Mouse (Mus musculus) testis, postnatal 14 days (tissue): ENCODE data around the gene Fbxl4.

Source experiments
- DNase-seq: peaks from one replicate; pipeline ENCODE4 v3.0.0; 2021; ENCODE audit warnings: low spot score

Gene Fbxl4

GRCm38 (mm10) chr4:22477711-22478230, 120.4 kb downstream of the Fbxl4 start:
- DNase-seq = no peak

GRCm38 (mm10) chr4:22478488-22479367, 121.4 kb downstream of the Fbxl4 start:
- DNase-seq = no peak

GRCm38 (mm10) chr4:22479368-22480090, 122.2 kb downstream of the Fbxl4 start:
- DNase-seq = no peak

GRCm38 (mm10) chr4:22480091-22480857, 122.9 kb downstream of the Fbxl4 start:
- DNase-seq = no peak

- DNase-seq = no peak
These were observed 123.5 kb downstream of the Fbxl4 start for GRCm38 (mm10) chr4:22480858-22481205.

- DNase-seq = no peak
These were observed 124.8 kb downstream of the Fbxl4 start for GRCm38 (mm10) chr4:22482118-22482517.

GRCm38 (mm10) chr4:22482756-22483280, 125.5 kb downstream of the Fbxl4 start:
- no peak for DNase-seq

GRCm38 (mm10) chr4:22483548-22483947, 126.2 kb downstream of the Fbxl4 start:
- no peak for DNase-seq
